Mouse (Mus musculus) heart, embryonic 10.5 days (tissue): ENCODE measurements around the gene Fastkd3. TPM values are rescaled to one million over a fixed set of nuclear protein-coding genes. Genes with fewer than 3 reads are reported as not detected.

ENCODE experiments used
- DNase-seq: peaks from one replicate; pipeline ENCODE4 v3.0.0-alpha.2; 2017; ENCODE audit warnings: low spot score
- H3K27ac ChIP-seq: fragments of 300-500 bp; sonication (generic); 2 replicates; pipeline ENCODE4 v1.5.1; 2016; ENCODE audit warnings: mild to moderate bottlenecking
- H3K27me3 ChIP-seq: fragments of 300-500 bp; sonication (generic); 2 replicates; pipeline ENCODE4 v1.6.1; 2016; ENCODE audit warnings: mild to moderate bottlenecking; ENCODE audit not compliant: poor library complexity, insufficient read depth, severe bottlenecking
- H3K36me3 ChIP-seq: fragments of 300-500 bp; sonication (generic); 2 replicates; pipeline ENCODE4 v1.6.1; 2016; ENCODE audit warnings: mild to moderate bottlenecking, moderate library complexity
- H3K4me1 ChIP-seq: fragments of 300-500 bp; sonication (generic); 2 replicates; pipeline ENCODE4 v1.6.1; 2016; ENCODE audit warnings: mild to moderate bottlenecking
- H3K4me3 ChIP-seq: fragments of 300-500 bp; sonication (generic); 2 replicates; pipeline ENCODE4 v1.5.1; 2016; ENCODE audit warnings: mild to moderate bottlenecking, moderate library complexity
- H3K9me3 ChIP-seq: fragments of 300-500 bp; sonication (generic); 2 replicates; pipeline ENCODE4 v1.6.1; 2016; ENCODE audit warnings: mild to moderate bottlenecking, moderate library complexity
- WGBS: fragments of 180-500 bp; shearing (Covaris S2); methylation state at CpG from one replicate; pipeline ENCODE4 v1.1.7; 2016; 5-methylcytosine and 5-hydroxymethylcytosine counted together
- polyA plus RNA-seq: library from polyadenylated mRNA; unstranded; fragments of >200 nt; fragmentation: Nextera tagmentation; extraction: Ambion mirVana; gene quantifications from 2 replicates; pipeline ENCODE4 v1.2.1, GENCODE M21; 2016

Gene Fastkd3
- polyA plus RNA-seq, 1 experiment from 2014 or later: 32.9 TPM

GRCm38 (mm10) chr13:68585441-68585840 lies 3.4 kb downstream of the Fastkd3 start:
- peaks cover 69% of the 10 kb centered on the region for H3K36me3 ChIP-seq
- no peak overlapping the region for H3K4me3 ChIP-seq
- H3K4me1 ChIP-seq: peaks cover 7% of the 10 kb centered on the region
- H3K27ac ChIP-seq: no peak overlapping the region
- no peaks in the 10 kb centered on the region for H3K27me3 ChIP-seq
- DNase-seq: no peak
- 87% methylated on average over 7 of the region's 7 CpGs for WGBS
- no peaks in the 10 kb centered on the region for H3K9me3 ChIP-seq

DNA sequence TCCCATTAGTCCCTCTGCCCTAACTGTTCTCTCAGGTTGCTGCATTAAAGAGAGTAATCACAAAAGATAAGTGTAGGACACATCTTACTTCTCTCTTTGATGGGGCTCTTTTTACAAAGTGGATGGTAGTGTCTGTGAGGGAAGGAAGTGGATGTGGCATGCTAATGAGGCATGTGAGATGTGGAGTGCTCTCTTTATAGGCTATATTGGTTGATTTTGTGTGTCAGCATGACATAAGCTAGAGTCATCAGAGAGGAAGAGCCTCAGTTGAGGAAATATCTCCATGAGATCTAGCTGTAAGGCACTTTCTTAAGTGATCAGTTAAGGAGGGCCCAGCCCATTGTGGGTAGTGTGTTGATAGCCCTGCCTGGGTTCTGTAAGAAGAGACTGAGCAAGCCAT lies 6.3 kb downstream of the Fastkd3 start:
- peaks cover 98% of the 10 kb centered on the region for H3K36me3 ChIP-seq
- no peaks in the 10 kb centered on the region for H3K9me3 ChIP-seq
- H3K4me1 ChIP-seq: no peaks in the 10 kb centered on the region
- no peak overlapping the region for H3K27ac ChIP-seq
- H3K4me3 ChIP-seq: no peak overlapping the region
- no peak for DNase-seq
- H3K27me3 ChIP-seq: no peaks in the 10 kb centered on the region

DNA sequence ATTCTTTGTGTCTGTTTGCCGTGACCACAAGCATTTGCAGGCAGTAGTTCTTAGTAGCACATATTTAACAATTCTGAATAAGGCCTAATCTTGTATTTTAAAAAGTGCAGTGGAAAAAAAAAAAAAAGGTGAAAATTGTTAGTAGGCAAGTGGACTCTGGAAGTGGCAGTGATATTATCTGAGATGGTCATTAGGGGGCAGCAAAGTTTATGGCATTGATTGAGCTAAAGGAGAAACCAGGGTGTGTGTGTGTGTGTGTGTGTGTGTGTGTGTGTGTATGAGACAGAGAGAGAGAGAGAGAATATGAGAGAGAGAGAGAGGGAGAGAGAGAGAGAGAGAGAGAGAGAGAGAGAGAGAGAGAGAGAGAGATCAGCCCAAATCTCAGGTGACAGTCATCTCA lies 11.8 kb downstream of the Fastkd3 start:
- H3K27ac ChIP-seq: no peak overlapping the region
- H3K4me1 ChIP-seq: peaks cover 9% of the 10 kb centered on the region; the same call in 1 of the 2 replicates
- H3K27me3 ChIP-seq: peaks cover 20% of the 10 kb centered on the region; the same call in 1 of the 2 replicates
- 68% methylated on average over 1 of the region's 1 CpGs for WGBS
- peaks cover 46% of the 10 kb centered on the region for H3K36me3 ChIP-seq
- no peak overlapping the region for H3K4me3 ChIP-seq
- DNase-seq: no peak
- H3K9me3 ChIP-seq: no peaks in the 10 kb centered on the region

DNA sequence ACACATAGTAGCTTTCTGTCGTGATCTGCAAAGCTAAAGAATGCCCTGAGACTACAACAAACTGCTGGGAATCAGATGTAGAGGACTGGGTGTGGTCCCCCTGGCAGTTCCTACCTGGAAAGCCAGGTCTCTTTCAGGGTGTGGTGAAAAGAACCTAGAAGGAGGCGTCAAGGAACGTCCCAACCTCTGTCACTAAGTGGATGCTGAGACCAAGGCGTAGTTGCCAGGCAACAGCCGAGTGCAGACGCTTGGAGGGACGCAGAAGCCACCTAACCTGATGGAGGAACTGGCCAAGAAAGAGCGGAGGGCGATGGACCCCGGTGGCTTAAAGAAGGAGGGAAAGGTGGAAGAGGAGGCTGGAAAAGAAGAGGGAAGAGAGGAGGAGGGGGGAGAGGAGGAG lies 15.2 kb downstream of the Fastkd3 start, which contains the start of gene 1700001L19Rik:
Gene 1700001L19Rik (plus strand): TSS at position 223 of the 400 bp plus-strand sequence.
- Histone ChIP-seq H3K27me3 (peaks cover 20% of the 10 kb centered on the region; the same call in 1 of the 2 replicates), H3K9me3 (no peaks in the 10 kb centered on the region), H3K4me1 (peaks cover 14% of the 10 kb centered on the region; the same call in 1 of the 2 replicates), H3K27ac (no peak within 1 kb of the TSS), H3K4me3 (peak within 1 kb of the TSS; percentile 43), H3K36me3 (peaks cover 12% of the 10 kb centered on the region)
- 16% methylated on average over 10 of the region's 10 CpGs for WGBS
- no peak for DNase-seq

DNA sequence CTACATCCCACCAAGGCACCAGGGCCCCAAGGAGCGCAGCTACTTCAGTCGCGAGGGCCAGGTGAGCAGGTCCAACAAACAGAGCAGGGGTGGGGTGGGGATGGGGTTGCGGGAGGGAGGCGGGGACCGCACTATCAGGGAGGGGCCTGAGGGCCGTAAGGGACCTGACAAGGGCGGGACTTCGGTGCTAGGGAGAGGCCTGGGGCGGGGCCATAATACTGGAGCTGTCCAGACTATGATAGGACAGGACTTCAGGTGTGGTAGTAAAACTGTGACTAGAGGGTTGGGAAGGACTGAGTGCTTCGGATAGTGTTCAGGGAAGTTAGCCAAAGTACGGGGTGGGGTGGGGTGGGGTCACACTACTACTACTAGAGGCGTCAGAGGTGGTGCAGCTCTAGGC lies 15.6 kb downstream of the Fastkd3 start:
- H3K27me3 ChIP-seq: peaks cover 20% of the 10 kb centered on the region; the same call in 1 of the 2 replicates
- no peak overlapping the region for H3K27ac ChIP-seq
- peaks cover 7% of the 10 kb centered on the region for H3K36me3 ChIP-seq
- H3K4me3 ChIP-seq: peak overlapping the region; percentile 43
- H3K4me1 ChIP-seq: peaks cover 14% of the 10 kb centered on the region; the same call in 1 of the 2 replicates
- WGBS: 9% methylated on average over 13 of the region's 13 CpGs
- no peaks in the 10 kb centered on the region for H3K9me3 ChIP-seq
- no peak for DNase-seq

GRCm38 (mm10) chr13:68598953-68599352 lies 16.9 kb downstream of the Fastkd3 start:
- DNase-seq: no peak
- Histone ChIP-seq H3K36me3 (no peaks in the 10 kb centered on the region), H3K4me1 (peaks cover 14% of the 10 kb centered on the region; the same call in 1 of the 2 replicates), H3K27me3 (peaks cover 20% of the 10 kb centered on the region; the same call in 1 of the 2 replicates), H3K9me3 (no peaks in the 10 kb centered on the region), H3K4me3 (no peak overlapping the region), H3K27ac (no peak overlapping the region)

GRCm38 (mm10) chr13:68601184-68601583 lies 19.1 kb downstream of the Fastkd3 start:
- DNase-seq: no peak
- H3K27ac ChIP-seq: no peak overlapping the region
- 31% methylated on average over 6 of the region's 6 CpGs for WGBS

DNA sequence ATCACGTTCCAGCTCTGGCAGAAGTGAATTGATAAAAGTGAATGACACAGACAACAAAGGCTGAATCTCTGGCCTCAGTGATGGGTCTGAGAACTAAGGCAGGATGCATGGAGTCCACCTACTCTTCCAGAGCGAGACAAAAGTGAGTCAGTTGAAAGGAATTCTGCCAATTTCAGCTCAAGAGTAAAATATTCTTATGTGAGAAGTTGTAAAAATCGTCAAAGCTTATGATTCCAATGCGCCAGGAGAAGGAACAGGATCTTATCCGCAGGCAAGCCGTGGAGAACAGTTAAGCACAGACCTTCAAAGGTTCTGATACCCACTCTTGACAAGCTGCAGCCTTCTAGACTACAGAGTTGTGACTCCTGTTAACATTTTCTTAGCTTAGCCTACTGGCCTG lies 21.1 kb downstream of the Fastkd3 start:
- H3K27me3 ChIP-seq: 0 out of 2 replicates have a peak, but pooled peaks cover 4% of the 10 kb centered on the region
- peaks cover 15% of the 10 kb centered on the region; the same call in 1 of the 2 replicates for H3K4me1 ChIP-seq
- no peak for DNase-seq
- no peak overlapping the region for H3K27ac ChIP-seq
- H3K36me3 ChIP-seq: no peaks in the 10 kb centered on the region
- no peak overlapping the region for H3K4me3 ChIP-seq
- H3K9me3 ChIP-seq: no peaks in the 10 kb centered on the region
- WGBS: 71% methylated on average over 6 of the region's 6 CpGs

More at GRCm38 (mm10) chr13:68601184-68601583, 19.1 kb downstream of the Fastkd3 start:
- no peaks in the 10 kb centered on the region for H3K36me3 ChIP-seq
- H3K27me3 ChIP-seq: peaks cover 20% of the 10 kb centered on the region; the same call in 1 of the 2 replicates
- peaks cover 19% of the 10 kb centered on the region; the same call in 1 of the 2 replicates for H3K4me1 ChIP-seq
- no peak overlapping the region for H3K4me3 ChIP-seq
- no peaks in the 10 kb centered on the region for H3K9me3 ChIP-seq

GRCm38 (mm10) chr13:68605689-68606126 lies 23.7 kb downstream of the Fastkd3 start:
- WGBS: under 1% methylated on average over 11 of the region's 11 CpGs
- H3K36me3 ChIP-seq: no peaks in the 10 kb centered on the region
- H3K27ac ChIP-seq: peak overlapping the region; percentile 67
- H3K4me3 ChIP-seq: peak overlapping the region; percentile 51
- no peaks in the 10 kb centered on the region for H3K9me3 ChIP-seq
- DNase-seq: peak; percentile 85
- no peaks in the 10 kb centered on the region for H3K27me3 ChIP-seq
- H3K4me1 ChIP-seq: peaks cover 18% of the 10 kb centered on the region; the same call in 1 of the 2 replicates

GRCm38 (mm10) chr13:68607652-68608405 lies 25.8 kb downstream of the Fastkd3 start:
- peaks cover 12% of the 10 kb centered on the region; the same call in 1 of the 2 replicates for H3K4me1 ChIP-seq
- no peaks in the 10 kb centered on the region for H3K9me3 ChIP-seq
- no peaks in the 10 kb centered on the region for H3K36me3 ChIP-seq
- H3K27ac ChIP-seq: no peak overlapping the region
- H3K27me3 ChIP-seq: no peaks in the 10 kb centered on the region
- peak overlapping the region; percentile 27; the same call in 1 of the 2 replicates for H3K4me3 ChIP-seq
- DNase-seq: no peak
- 46% methylated on average over 21 of the region's 21 CpGs for WGBS

- Histone ChIP-seq H3K9me3 (no peaks in the 10 kb centered on the region), H3K36me3 (no peaks in the 10 kb centered on the region), H3K27ac (no peak overlapping the region), H3K4me3 (no peak overlapping the region), H3K27me3 (no peaks in the 10 kb centered on the region), H3K4me1 (no peaks in the 10 kb centered on the region)
- 56% methylated on average over 6 of the region's 6 CpGs for WGBS
- no peak for DNase-seq
Observed at GRCm38 (mm10) chr13:68622792-68623191, 40.8 kb downstream of the Fastkd3 start.

DNA sequence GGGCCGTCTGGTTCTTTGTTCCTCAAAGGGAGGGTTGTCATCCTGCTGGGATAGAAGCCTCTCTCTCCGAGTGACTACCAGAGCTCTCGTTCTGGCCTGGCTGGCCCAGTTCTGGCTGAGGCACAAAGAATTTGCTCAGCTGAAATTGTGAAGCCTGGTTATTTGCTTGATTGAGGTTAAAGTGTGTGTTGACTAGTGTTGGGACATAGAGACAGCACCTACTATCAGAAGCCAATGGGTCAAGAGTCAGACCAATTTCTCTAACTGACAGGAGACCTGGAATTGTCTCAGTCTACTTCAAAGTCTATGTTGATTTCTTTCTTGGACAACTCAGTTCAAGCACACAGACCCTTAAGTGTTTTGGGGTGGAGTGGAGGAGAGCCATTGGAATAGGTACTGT lies 45.0 kb downstream of the Fastkd3 start:
- H3K27ac ChIP-seq: no peak overlapping the region
- WGBS: 67% methylated on average over 3 of the region's 3 CpGs
- H3K27me3 ChIP-seq: no peaks in the 10 kb centered on the region
- H3K4me1 ChIP-seq: no peaks in the 10 kb centered on the region
- 0 out of 2 replicates have a peak, but pooled peaks cover 2% of the 10 kb centered on the region for H3K9me3 ChIP-seq
- no peak for DNase-seq
- H3K36me3 ChIP-seq: no peaks in the 10 kb centered on the region
- no peak overlapping the region for H3K4me3 ChIP-seq
